Mouse (Mus musculus) CD4-positive naive resting alpha-beta T cell, adult 76 days (primary cell): ENCODE measurements around the gene Cnot1. TPM values are rescaled to one million over a fixed set of nuclear protein-coding genes. Genes with fewer than 3 reads are reported as not detected.

Experiments
- total RNA-seq: library from RNA; stranded (reverse); gene quantifications from one replicate; pipeline ENCODE4 v1.2.4, GENCODE M21; 2023

Gene Cnot1
- total RNA-seq: 323 TPM

GRCm38 (mm10) chr8:95807331-95807843 is at the start of gene Cnot1:
Gene Cnot1 (minus strand): TSS chr8:95807464.

GRCm38 (mm10) chr8:95853102-95853843 is 46.0 kb upstream of the Cnot1 start, which contains the start of gene Slc38a7:
Gene Slc38a7 (minus strand): TSS chr8:95853539.

GRCm38 (mm10) chr8:95825162-95825561 is 17.9 kb upstream of the Cnot1 start, which contains the start of gene Sap18b:
Gene Sap18b (plus strand): TSS chr8:95825346.

GRCm38 (mm10) chr8:95715676-95716531 is 91.4 kb downstream of the Cnot1 start, which contains the start of gene Setd6:
Gene Setd6 (plus strand): TSS chr8:95715881.

GRCm38 (mm10) chr8:95676631-95677030 is 130.6 kb downstream of the Cnot1 start, which contains the start of gene Ndrg4:
Gene Ndrg4 (plus strand): TSS chr8:95676980.

Other genes with a start within 250 kb of the Cnot1 start
- not detected for gene Prss54, start 231.1 kb downstream of the Cnot1 start, total RNA-seq
- gene Gins3, start 174.0 kb downstream of the Cnot1 start, total RNA-seq: 3.8 TPM
- 0.85 TPM for gene Ndrg4, start 130.5 kb downstream of the Cnot1 start, total RNA-seq
- gene Setd6, start 91.6 kb downstream of the Cnot1 start, total RNA-seq: 40.2 TPM
- gene Sap18b, start 17.9 kb upstream of the Cnot1 start, total RNA-seq: 82.2 TPM
- gene Slc38a7, start 46.1 kb upstream of the Cnot1 start, total RNA-seq: 14.1 TPM
- gene Got2, start 81.1 kb upstream of the Cnot1 start, total RNA-seq: 53.0 TPM